Mouse (Mus musculus): ENCODE results near the gene Ehbp1l1.

DNA sequence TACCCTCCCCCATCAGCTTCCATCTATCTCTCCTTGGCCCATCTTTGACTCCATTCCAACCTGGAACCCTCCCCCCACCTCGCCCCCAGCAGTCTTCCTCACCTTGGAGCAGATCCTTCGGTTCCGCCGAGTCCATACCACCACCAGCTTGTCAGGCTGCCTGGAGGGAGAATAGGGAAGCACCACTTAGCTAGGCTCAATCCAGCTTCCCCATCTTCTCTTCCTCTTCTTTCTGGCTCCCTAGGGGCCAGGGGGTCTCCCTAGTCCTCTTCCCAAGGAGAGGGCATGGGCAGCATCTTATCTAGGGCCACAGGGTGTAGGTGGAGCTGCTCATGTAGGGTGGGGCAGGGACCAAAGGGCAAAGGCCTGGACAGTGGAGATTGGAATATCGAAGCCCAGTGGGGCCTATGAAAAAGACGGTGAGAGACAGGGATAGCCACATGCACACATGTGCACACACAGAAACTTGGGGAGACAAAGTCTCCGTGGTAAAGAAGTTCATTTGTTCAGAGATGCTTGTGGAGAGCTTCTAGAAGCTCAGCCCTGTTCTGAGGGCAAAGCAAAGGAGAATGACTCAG lies 3.2 kb downstream of the Ehbp1l1 start:
- no peak for TF ChIP-seq POLR2A (IDR thresholded peaks at IDR 0.05; ENCODE audit: control insufficient read depth, low read depth, low read length)
- no peak for TF ChIP-seq CTCF (IDR thresholded peaks at IDR 0.05; ENCODE audit: control insufficient read depth, insufficient read depth, insufficient replicate concordance, low read depth, low read length)
